Mouse (Mus musculus): Measurements from ENCODE around the gene Top3a.

DNA sequence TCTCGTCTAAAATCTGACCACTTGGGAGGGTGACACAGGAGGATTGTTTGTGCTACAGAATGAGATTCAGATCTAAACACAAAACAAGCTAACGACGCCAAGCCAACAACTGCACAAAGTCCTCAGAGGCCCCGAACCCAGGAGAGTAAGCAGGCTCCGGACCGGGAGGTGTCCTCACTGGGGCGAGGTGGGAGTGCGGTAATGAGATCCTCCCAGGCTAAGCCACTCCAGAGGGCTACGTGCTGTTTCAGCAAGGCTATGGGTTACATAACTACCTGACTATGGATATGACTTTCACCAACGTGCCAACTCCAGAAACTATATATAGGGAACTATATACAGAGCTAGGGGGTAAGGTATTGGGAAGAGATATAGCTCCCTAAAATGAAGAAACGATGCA is 19.2 kb upstream of the Top3a start:
- no peak for TF ChIP-seq GATA1 (IDR thresholded peaks at IDR 0.05; ENCODE audit: low read length)
- TF ChIP-seq TAL1 (IDR thresholded peaks at IDR 0.05; ENCODE audit: low read length): no peak
